ENCODE assay signal across 24 mouse cellular contexts in genomic region chr9:69387296-69387695, GRCm38 (mm10).
"Had no signal": no experiment of that assay in that cellular context is flagged by ENCODE, and none has a peak within 500 bp of the region (broad histone marks: within the 10 kb centered on the region; RNA-seq: fewer than 3 reads in every experiment).

No protein-coding gene starts in this region.

- H3K9me3 ChIP-seq: heart, embryonic 10.5 days; heart, embryonic 12.5 days; hindbrain, embryonic 15.5 days; kidney, embryonic 15.5 days; limb, embryonic 13.5 days; limb, embryonic 15.5 days had no signal

- H3K36me3 ChIP-seq: heart, embryonic 10.5 days; heart, embryonic 12.5 days; hindbrain, embryonic 13.5 days; hindbrain, embryonic 15.5 days; kidney, embryonic 15.5 days; limb, embryonic 13.5 days; limb, embryonic 15.5 days had no signal

- H3K4me2 ChIP-seq: heart, embryonic 12.5 days; hindbrain, embryonic 13.5 days; hindbrain, embryonic 15.5 days; kidney, embryonic 15.5 days; limb, embryonic 13.5 days; limb, embryonic 15.5 days had no signal

- H3K27me3 ChIP-seq: heart, embryonic 12.5 days; hindbrain, embryonic 13.5 days; hindbrain, embryonic 15.5 days; kidney, embryonic 15.5 days; limb, embryonic 13.5 days; limb, embryonic 15.5 days had no signal

- H3K9ac ChIP-seq: forebrain, postnatal 0 days; heart, embryonic 12.5 days; hindbrain, embryonic 13.5 days; hindbrain, embryonic 15.5 days; kidney, embryonic 15.5 days; limb, embryonic 13.5 days; limb, embryonic 15.5 days had no signal

- H3K27ac ChIP-seq: heart, embryonic 10.5 days; hindbrain, embryonic 13.5 days; hindbrain, embryonic 15.5 days; hindbrain, postnatal 0 days; kidney, embryonic 15.5 days; kidney, postnatal 0 days; limb, embryonic 13.5 days; limb, embryonic 15.5 days had no signal

- ATAC-seq: forebrain, postnatal 0 days; hindbrain, postnatal 0 days; intestine, embryonic 16.5 days had no signal

- DNase-seq: forebrain, postnatal 0 days; gastrocnemius, postnatal 14 days; gastrocnemius, postnatal 36 days; heart, adult 18-20 months; heart, postnatal 10 days; heart, postnatal 36 days; kidney, adult 11 months; kidney, adult 2 months; kidney, adult 9 months; kidney, postnatal 14 days; kidney, postnatal 36 days; layer of hippocampus, adult 9-11 months; layer of hippocampus, postnatal 36 days; left cerebral cortex, postnatal 4 days had no signal

- H3K4me1 ChIP-seq: heart, embryonic 10.5 days; heart, embryonic 12.5 days; hindbrain, embryonic 13.5 days; hindbrain, embryonic 15.5 days had no signal

- H3K4me3 ChIP-seq: heart, embryonic 10.5 days; heart, embryonic 12.5 days; hindbrain, embryonic 13.5 days; hindbrain, embryonic 15.5 days; kidney, embryonic 15.5 days; limb, embryonic 13.5 days; limb, embryonic 15.5 days had no signal
